Mouse (Mus musculus) embryonic stem cell, embryonic (primary cell): ENCODE data around the gene Mbnl1.

Experiments used
- CTCF ChIA-PET, 4 experiments: fragments of 300-600 bp in 2 of 4; fragments of 350-600 bp in 2 of 4; sonication (Branson Sonifier 250); formaldehyde crosslinking; loops; one replicate each; lab custom pipeline; 2022; ENCODE audit warnings: inconsistent platforms in 2 of 4; lab: Charles Lee
- POLR2A ChIA-PET, 4 experiments: fragments of 300-600 bp in 2 of 4; fragments of 350-600 bp in 2 of 4; sonication (Branson Sonifier 250); formaldehyde crosslinking; loops; one replicate each; lab custom pipeline; 2022; ENCODE audit warnings: antibody characterized with exemption in 4 of 4, inconsistent platforms in 1 of 4; lab: Charles Lee

Gene Mbnl1

DNA sequence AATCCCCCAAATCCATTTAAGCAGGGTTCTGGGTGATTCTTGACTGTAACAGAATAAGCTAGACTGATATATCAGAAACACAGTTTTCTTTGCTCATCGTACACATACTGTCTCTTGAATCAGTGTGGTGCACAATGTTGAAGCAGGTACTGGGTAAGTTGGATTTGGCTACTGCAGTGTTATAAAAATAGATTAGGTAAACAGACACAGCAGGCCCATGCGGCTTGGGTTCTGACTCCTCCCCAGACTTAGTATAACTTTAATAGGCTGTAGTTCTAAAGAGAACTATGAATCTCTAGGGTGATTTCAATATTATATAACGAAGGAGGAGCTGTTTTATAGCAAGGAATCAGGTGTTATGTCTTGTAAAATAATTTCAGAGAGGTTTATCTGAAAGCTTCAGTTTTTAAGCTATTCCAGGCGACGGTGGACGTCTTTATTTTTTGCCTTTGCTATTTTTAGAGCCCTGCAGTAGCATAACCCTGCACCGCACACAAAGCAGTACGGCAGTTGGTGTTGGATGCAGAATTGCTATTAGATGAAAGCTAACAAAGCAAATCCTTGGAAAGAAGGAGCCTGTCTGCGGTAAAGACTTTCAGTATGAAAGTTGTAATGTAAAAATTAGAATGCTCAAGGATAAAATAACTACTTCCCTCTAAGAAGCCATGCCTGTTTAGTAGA lies 103.9 kb downstream of the Mbnl1 start:
- ChIA-PET CTCF (no interaction called here), POLR2A (no interaction called here)

GRCm38 (mm10) chr3:60579880-60580279 lies 107.2 kb downstream of the Mbnl1 start:
- CTCF ChIA-PET, result interaction anchor here in 1 of 4 experiments (0.6 kb wide), 1 partner anchor 1960 kb away, joined by 4 read pairs; no protein-coding TSS in a partner anchor
- POLR2A ChIA-PET, result interaction anchor here in 1 of 4 experiments (0.6 to 1.5 kb wide), 3 partner anchors 11 to 1068 kb away, joined by 4 to 5 read pairs (median 4); no protein-coding TSS in a partner anchor

- POLR2A ChIA-PET, result interaction anchor here in 1 of 4 experiments (0.7 to 1.5 kb wide), 2 partner anchors 10 to 21 kb away, joined by 3 to 5 read pairs; no protein-coding TSS in a partner anchor
- CTCF ChIA-PET, result interaction anchor here in 3 of 4 experiments (0.6 to 0.8 kb wide), 3 partner anchors 21 to 876 kb away, joined by 3 to 4 read pairs (median 3); no protein-coding TSS in a partner anchor
Observed at GRCm38 (mm10) chr3:60580699-60581098, 108.1 kb downstream of the Mbnl1 start.

GRCm38 (mm10) chr3:60582154-60582553 lies 109.5 kb downstream of the Mbnl1 start:
- ChIA-PET POLR2A (interaction anchor here in 1 of 4 experiments (0.5 kb wide), 1 partner anchor 18 kb away, joined by 3 read pairs; no protein-coding TSS in a partner anchor), CTCF (interaction anchor here in 1 of 4 experiments (1.0 kb wide), 1 partner anchor 1513 kb away, joined by 3 read pairs; no protein-coding TSS in a partner anchor)

DNA sequence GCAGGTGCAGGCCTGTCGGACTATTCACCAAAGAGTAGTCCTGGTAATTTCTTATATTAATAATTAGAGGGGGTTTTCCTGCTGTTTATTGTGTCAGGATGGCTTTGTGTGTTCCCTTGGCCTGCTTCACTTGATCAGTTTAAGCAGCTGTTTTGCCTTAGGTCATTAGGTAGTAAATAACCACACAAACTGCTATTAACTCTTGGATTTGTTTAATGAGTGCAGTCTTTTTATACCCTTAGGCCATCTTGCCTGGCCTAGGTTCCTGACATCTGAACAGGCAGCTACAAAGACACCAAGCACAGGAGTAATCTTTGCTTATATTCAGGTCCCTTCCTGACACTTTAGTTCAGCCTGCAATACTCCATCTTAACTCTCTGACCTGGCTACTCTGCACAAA lies 110.0 kb downstream of the Mbnl1 start:
- ChIA-PET POLR2A (interaction anchor here in 1 of 4 experiments (0.5 kb wide), 1 partner anchor 18 kb away, joined by 3 read pairs; no protein-coding TSS in a partner anchor), CTCF (interaction anchor here in 1 of 4 experiments (1.0 kb wide), 1 partner anchor 1513 kb away, joined by 3 read pairs; no protein-coding TSS in a partner anchor)

GRCm38 (mm10) chr3:60584704-60585103 lies 112.1 kb downstream of the Mbnl1 start:
- ChIA-PET CTCF (no interaction called here), POLR2A (no interaction called here)

DNA sequence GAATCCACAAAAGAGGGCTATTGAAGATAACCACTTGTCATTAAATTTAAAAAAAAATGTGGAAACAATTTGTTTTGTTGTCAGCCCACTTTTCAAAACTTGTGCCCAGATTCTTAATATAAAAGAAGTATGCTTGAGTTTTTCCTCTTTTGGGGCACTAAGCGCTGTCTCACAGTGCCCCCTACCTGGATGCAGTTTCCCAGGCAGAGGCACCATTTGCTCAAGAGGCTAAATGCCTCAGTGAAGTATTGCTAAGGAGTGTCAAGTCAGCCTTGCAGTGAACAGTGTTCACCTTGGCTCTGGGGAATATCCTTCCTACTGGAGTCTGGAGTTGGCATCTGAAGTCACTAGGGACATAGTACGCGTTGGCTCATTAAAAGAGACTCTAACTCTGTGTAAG lies 113.4 kb downstream of the Mbnl1 start:
- POLR2A ChIA-PET, result no interaction called here
- CTCF ChIA-PET, result no interaction called here

GRCm38 (mm10) chr3:60587149-60587548 lies 114.5 kb downstream of the Mbnl1 start:
- ChIA-PET CTCF (no interaction called here), POLR2A (no interaction called here)

GRCm38 (mm10) chr3:60589361-60589760 lies 116.7 kb downstream of the Mbnl1 start:
- ChIA-PET CTCF (no interaction called here), POLR2A (no interaction called here)

GRCm38 (mm10) chr3:60595606-60596005 lies 123.0 kb downstream of the Mbnl1 start:
- ChIA-PET POLR2A (no interaction called here), CTCF (no interaction called here)

DNA sequence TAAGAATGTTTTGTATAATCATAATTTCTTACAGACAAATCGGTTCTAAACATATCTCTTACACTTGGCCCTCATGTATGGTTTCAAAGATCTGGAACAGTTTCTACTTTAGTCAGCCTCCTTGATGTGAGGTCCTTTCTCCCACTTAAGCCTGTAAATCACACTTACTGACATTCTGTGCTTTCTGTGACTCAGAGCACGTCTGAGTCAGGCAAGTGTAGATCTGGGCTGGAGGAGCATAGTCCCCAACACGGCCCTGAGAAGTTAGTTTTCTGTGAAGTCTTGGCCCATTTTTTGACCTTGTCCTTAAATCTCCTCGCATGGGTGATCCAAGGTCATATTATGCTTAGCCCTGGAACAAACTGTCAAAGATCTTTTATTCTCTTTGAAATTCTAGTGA lies 124.4 kb downstream of the Mbnl1 start:
- CTCF ChIA-PET, result no interaction called here
- POLR2A ChIA-PET, result no interaction called here

DNA sequence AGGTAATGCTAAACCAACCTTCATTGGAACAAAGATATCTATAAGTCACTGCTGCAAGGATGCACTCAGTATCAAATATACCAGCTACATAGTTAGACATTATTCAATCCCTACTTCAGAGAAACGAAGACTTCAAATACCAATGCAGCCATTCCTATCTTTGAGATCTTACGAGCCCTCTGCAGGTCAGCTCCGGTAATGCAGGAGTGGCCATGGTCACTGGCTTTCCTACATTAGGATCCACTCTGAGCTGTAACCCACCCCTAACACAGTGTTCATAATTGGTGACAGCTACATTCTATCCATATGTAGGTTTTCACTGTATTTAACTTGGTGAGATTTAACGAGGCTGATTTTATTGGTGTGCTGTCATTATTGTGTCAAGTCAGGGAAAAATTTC lies 129.1 kb downstream of the Mbnl1 start:
- CTCF ChIA-PET, result interaction anchor here in 3 of 4 experiments (0.6 to 1.8 kb wide), 4 partner anchors 11 to 72 kb away, joined by 4 to 5 read pairs (median 5); no protein-coding TSS in a partner anchor
- POLR2A ChIA-PET, result interaction anchor here in 2 of 4 experiments (0.5 to 1.7 kb wide), 3 partner anchors 9 to 98 kb away, joined by 3 read pairs; no protein-coding TSS in a partner anchor

DNA sequence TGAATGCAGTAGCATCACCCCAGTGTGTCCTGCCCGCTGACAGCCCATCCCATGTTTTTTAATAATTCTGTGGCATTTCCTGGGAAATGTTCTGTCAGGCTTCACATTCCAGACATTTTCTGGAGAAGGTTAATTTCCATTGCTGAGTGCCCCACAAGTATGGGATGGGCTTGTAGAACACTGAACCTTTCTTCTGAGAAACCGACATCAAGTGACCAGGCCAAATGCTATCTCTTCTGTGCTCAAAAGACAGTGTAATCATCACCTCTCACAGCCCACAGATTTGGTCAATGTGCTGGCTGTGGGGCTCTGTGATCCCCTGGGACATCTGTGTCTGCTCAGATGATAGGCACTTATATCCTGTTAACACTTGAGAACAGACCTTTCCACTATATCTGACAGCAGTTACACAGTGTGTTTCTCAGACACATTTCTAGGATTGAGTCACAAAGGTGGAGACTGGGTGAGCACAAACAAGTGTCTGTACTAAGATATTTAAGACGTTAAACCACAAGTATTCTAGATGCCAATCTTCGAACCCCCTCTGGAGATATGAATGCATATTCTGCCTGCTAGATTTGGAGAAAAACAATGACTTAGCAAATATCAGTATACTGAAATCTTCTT lies 130.4 kb downstream of the Mbnl1 start:
- ChIA-PET POLR2A (interaction anchor here in 2 of 4 experiments (0.8 to 1.7 kb wide), 2 partner anchors 8 to 99 kb away, joined by 3 read pairs; no protein-coding TSS in a partner anchor), CTCF (interaction anchor here in 1 of 4 experiments (1.8 kb wide), 1 partner anchor 12 kb away, joined by 5 read pairs; no protein-coding TSS in a partner anchor)

- ChIA-PET CTCF (no interaction called here), POLR2A (no interaction called here)
Observed at GRCm38 (mm10) chr3:60603637-60604036, 131.0 kb downstream of the Mbnl1 start.

- POLR2A ChIA-PET, result no interaction called here
- CTCF ChIA-PET, result no interaction called here
Observed at GRCm38 (mm10) chr3:60604205-60604604, 131.6 kb downstream of the Mbnl1 start.

GRCm38 (mm10) chr3:60608952-60609403 lies 136.3 kb downstream of the Mbnl1 start:
- ChIA-PET CTCF (interaction anchor here in 3 of 4 experiments (0.6 to 1.2 kb wide), 7 partner anchors 9 to 1319 kb away, joined by 3 to 8 read pairs (median 3); no protein-coding TSS in a partner anchor), POLR2A (interaction anchor here in 1 of 4 experiments (0.6 kb wide), 1 partner anchor 92 kb away, joined by 3 read pairs; no protein-coding TSS in a partner anchor)

DNA sequence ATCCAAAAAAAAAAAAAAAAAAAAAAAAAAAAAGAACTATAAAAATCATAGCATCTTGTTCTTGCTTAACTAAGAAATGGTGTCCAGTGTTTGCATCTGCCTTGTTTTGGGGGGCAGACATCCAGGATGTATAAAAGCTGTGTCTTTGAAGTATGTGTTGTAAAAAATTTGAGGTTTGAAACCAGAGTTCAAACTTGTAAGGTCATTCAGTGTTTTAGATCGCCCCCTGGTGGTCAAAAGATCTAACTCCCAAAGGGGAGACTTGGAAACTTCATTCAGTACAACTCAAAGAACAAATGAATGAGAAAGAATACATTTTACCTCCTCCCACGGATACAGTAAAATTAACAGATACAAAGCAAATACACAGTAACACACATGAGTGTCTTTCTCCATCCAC lies 139.2 kb downstream of the Mbnl1 start:
- POLR2A ChIA-PET, result interaction anchor here in 1 of 4 experiments (1.5 kb wide), 1 partner anchor 116 kb away, joined by 5 read pairs; no protein-coding TSS in a partner anchor
- CTCF ChIA-PET, result no interaction called here

DNA sequence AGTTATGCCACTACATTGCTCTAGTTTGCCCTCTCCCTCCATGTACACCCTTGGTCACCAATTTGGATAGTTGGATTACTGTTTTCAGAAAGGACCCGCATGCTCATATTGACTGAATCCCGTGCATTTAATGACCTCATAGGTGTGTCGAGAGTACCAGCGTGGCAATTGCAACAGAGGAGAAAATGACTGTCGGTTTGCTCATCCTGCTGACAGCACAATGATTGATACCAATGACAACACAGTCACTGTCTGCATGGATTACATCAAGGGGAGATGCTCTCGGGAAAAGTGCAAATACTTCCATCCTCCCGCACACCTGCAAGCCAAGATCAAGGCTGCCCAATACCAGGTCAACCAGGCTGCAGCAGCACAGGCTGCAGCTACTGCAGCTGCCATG lies 140.5 kb downstream of the Mbnl1 start:
- ChIA-PET POLR2A (no interaction called here), CTCF (no interaction called here)

DNA sequence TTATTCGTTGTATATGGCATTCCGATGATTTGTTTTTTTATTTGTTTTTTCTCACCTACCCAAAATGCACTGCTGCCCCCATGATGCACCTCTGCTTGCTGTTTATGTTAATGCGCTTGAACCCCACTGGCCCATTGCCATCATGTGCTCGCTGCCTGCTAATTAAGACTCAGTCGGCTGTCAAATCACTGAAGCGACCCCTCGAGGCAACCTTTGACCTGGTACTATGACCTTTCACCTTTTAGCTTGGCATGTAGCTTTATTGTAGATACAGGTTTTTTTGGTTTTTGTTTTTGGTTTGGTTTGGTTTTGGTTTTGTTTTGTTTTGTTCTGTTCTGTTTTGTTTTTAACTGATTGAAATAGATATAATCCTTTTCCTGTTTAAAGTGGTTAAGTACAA lies 141.9 kb downstream of the Mbnl1 start:
- CTCF ChIA-PET, result no interaction called here

More for the DNA sequence above, 141.9 kb downstream of the Mbnl1 start:
- POLR2A ChIA-PET, result interaction anchor here in 1 of 4 experiments (1.9 kb wide), 1 partner anchor 98 kb away, joined by 4 read pairs; no protein-coding TSS in a partner anchor
